Mouse (Mus musculus): ENCODE measurements at regions not wholly inside any gene's neighbourhood (a gene's known extent, or its start where the extent isn't known, plus 50 kb on each side); places are given as distances from the start of the nearest gene placed in this dataset.

- Histone ChIP-seq H3K4me3 (ENCODE audit: control insufficient read depth in 1 of 2, insufficient read depth in 1 of 2, low read depth in 2 of 2, low read length in 2 of 2) (no peak overlapping the region), H3K27ac (ENCODE audit: control insufficient read depth, low read depth, low read length) (no peak overlapping the region), H3K9me3 (replicated peaks; ENCODE audit: insufficient read depth, low read length) (no peaks in the 10 kb centered on the region), H3K79me2 (ENCODE audit: control insufficient read depth, insufficient read depth, low read length, poor library complexity) (no peaks in the 10 kb centered on the region), H3K4me1 (ENCODE audit: control insufficient read depth in 1 of 2, insufficient read depth in 2 of 2, low read length in 2 of 2) (no peaks in the 10 kb centered on the region), H3K27me3 (ENCODE audit: control insufficient read depth in 1 of 2, insufficient read depth in 2 of 2, low read length in 2 of 2) (no peaks in the 10 kb centered on the region), H3K9ac (ENCODE audit: control insufficient read depth, low read depth, low read length, poor library complexity, severe bottlenecking) (no peak overlapping the region), H3K36me3 (ENCODE audit: control insufficient read depth in 1 of 2, insufficient read depth in 2 of 2, low read length in 2 of 2) (no peaks in the 10 kb centered on the region)
- TF ChIP-seq USF1 (IDR thresholded peaks at IDR 0.05; ENCODE audit: low read depth, low read length) (no peak), ZC3H11A (IDR thresholded peaks at IDR 0.05; ENCODE audit: low read depth, low read length) (no peak), UBTF (IDR thresholded peaks at IDR 0.05; ENCODE audit: borderline replicate concordance, insufficient read depth, low read depth, low read length) (no peak), MYB (IDR thresholded peaks at IDR 0.05; ENCODE audit: low read depth, low read length) (no peak), GATA1 (IDR thresholded peaks at IDR 0.05; ENCODE audit: low read depth, low read length) (no peak), CHD2 (IDR thresholded peaks at IDR 0.05; ENCODE audit: low read length) (no peak), TAL1 (IDR thresholded peaks at IDR 0.05; ENCODE audit: low read length) (no peak), ZNF384 (IDR thresholded peaks at IDR 0.05; ENCODE audit: low read depth, low read length) (no peak), JUND (IDR thresholded peaks at IDR 0.05; ENCODE audit: low read depth, low read length) (no peak), GABPA (IDR thresholded peaks at IDR 0.05; ENCODE audit: low read depth, low read length) (no peak), CTCF (IDR thresholded peaks at IDR 0.05 in 2 of 3, conservative IDR thresholded peaks at IDR 0.05 in 1 of 3; ENCODE audit: control insufficient read depth in 1 of 3, insufficient read depth in 1 of 3, low read depth in 2 of 3, low read length in 3 of 3, poor library complexity in 1 of 3, severe bottlenecking in 1 of 3) (no peak), POLR2AphosphoS5 (IDR thresholded peaks at IDR 0.05; ENCODE audit: borderline replicate concordance, low read depth, low read length) (no peak), NELFE (IDR thresholded peaks at IDR 0.05; ENCODE audit: low read depth, low read length) (no peak), RAD21 (IDR thresholded peaks at IDR 0.05; ENCODE audit: low read depth, low read length) (no peak), EP300 (IDR thresholded peaks at IDR 0.05; ENCODE audit: low read depth in 1 of 2, low read length in 2 of 2) (no peak), RCOR1 (IDR thresholded peaks at IDR 0.05; ENCODE audit: low read depth, low read length) (no peak), E2F4 (IDR thresholded peaks at IDR 0.05; ENCODE audit: borderline replicate concordance, low read depth, low read length) (no peak), BHLHE40 (IDR thresholded peaks at IDR 0.05; ENCODE audit: borderline replicate concordance, low read depth, low read length) (no peak), CHD1 (IDR thresholded peaks at IDR 0.05; ENCODE audit: low read depth, low read length) (no peak), USF2 (IDR thresholded peaks at IDR 0.05; ENCODE audit: borderline replicate concordance in 1 of 2, insufficient read depth in 1 of 2, low read depth in 1 of 2, low read length in 2 of 2) (no peak)
- DNase-seq (ENCODE audit: low read depth, low spot score) = no peak
Measured at GRCm38 (mm10) chr12:39675608-39676007, 362.2 kb downstream of the Arl4a start.

DNA sequence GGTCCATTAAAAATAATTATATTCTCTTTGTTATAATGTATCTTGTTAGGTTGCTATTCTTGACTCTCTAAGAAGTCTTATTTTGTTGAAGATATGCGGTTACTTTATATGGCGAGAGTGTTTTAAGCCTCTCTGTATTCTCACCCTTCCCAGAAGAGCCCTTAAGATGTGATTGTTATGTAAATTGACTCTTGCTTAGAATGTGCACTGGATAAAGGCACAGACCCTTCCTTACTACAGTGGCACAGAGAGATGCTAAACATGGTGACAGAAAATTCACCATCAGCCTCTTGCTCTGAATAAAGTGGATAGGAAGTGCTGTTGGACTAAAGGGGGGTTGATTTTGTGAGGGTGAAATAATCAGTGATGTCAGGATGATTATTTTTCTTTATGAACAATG, 370.1 kb downstream of the Arl4a start:
- H3K4me1 ChIP-seq (ENCODE audit: control insufficient read depth in 1 of 2, insufficient read depth in 2 of 2, low read length in 2 of 2) = peaks cover 0 to 2% of the 10 kb centered on the region in 2 experiments; a peak in 1 of 4 replicates
- no peaks in the 10 kb centered on the region; a peak in 1 of 4 replicates for H3K36me3 ChIP-seq (ENCODE audit: control insufficient read depth in 1 of 2, insufficient read depth in 2 of 2, low read length in 2 of 2)
- H3K79me2 ChIP-seq (ENCODE audit: control insufficient read depth, insufficient read depth, low read length, poor library complexity) = no peaks in the 10 kb centered on the region
- no peak for DNase-seq (ENCODE audit: low read depth, low spot score)
- H3K27me3 ChIP-seq (ENCODE audit: control insufficient read depth in 1 of 2, insufficient read depth in 2 of 2, low read length in 2 of 2) = no peaks in the 10 kb centered on the region
- H3K9ac ChIP-seq (ENCODE audit: control insufficient read depth, low read depth, low read length, poor library complexity, severe bottlenecking) = no peak overlapping the region
- no peaks in the 10 kb centered on the region for H3K9me3 ChIP-seq (replicated peaks; ENCODE audit: insufficient read depth, low read length)
- H3K4me3 ChIP-seq (ENCODE audit: control insufficient read depth in 1 of 2, insufficient read depth in 1 of 2, low read depth in 2 of 2, low read length in 2 of 2) = no peak overlapping the region
- TF ChIP-seq TAL1 (IDR thresholded peaks at IDR 0.05; ENCODE audit: low read length) (no peak), MAFK (IDR thresholded peaks at IDR 0.05; ENCODE audit: borderline replicate concordance, low read depth, low read length) (no peak), SMC3 (IDR thresholded peaks at IDR 0.05; ENCODE audit: low read depth, low read length) (no peak), ZMIZ1 (IDR thresholded peaks at IDR 0.05; ENCODE audit: low read depth, low read length) (no peak), ETS1 (IDR thresholded peaks at IDR 0.05; ENCODE audit: low read depth, low read length) (no peak), CHD1 (IDR thresholded peaks at IDR 0.05; ENCODE audit: low read depth, low read length) (no peak), ZC3H11A (IDR thresholded peaks at IDR 0.05; ENCODE audit: low read depth, low read length) (no peak), POLR2AphosphoS2 (IDR thresholded peaks at IDR 0.05; ENCODE audit: low read length) (no peak), JUND (IDR thresholded peaks at IDR 0.05; ENCODE audit: low read depth, low read length) (no peak), GATA1 (IDR thresholded peaks at IDR 0.05; ENCODE audit: low read depth, low read length) (no peak), TBP (IDR thresholded peaks at IDR 0.05; ENCODE audit: low read depth, low read length) (no peak)
- no peak overlapping the region for H3K27ac ChIP-seq (ENCODE audit: control insufficient read depth, low read depth, low read length)

All from MEL (cell line).